Mouse (Mus musculus): Measurements from ENCODE around the gene Myct1. TPM values are rescaled to one million over a fixed set of nuclear protein-coding genes. Genes with fewer than 3 reads are reported as not detected.

The Myct1 gene
- polyA plus RNA-seq, 1 experiment from 2014 or later = 1.9 TPM

DNA sequence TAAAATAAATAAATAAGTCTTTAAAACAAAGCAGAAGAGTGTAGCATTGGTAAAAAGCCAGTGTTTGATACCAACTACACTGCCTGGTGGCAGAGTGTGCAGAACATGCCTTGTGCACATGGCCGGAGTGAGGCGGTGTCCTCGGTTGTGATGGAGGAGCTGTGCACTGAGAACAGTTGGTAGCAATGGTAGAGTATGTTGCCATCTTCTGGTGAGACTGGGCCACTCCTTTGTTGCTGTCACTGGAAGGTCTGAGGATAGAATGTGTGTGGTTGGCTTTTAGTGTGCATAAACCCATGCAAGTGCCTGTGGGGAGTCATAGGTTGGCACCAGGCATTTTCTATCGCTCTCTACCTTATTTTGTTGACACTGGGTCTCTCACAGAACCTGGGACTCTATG is 24.6 kb upstream of the Myct1 start:
- no peaks in the 10 kb centered on the region for H3K9me3 ChIP-seq (replicated peaks)
- no peak overlapping the region for H3K4me2 ChIP-seq
- no peak overlapping the region for H3K27ac ChIP-seq (replicated peaks)
- H3K4me3 ChIP-seq (replicated peaks) = no peak overlapping the region
- WGBS (ENCODE audit: insufficient replicate concordance) = 62% methylated on average over 4 of the region's 4 CpGs
- no peak for ATAC-seq (ENCODE audit: insufficient read depth)
- H3K27me3 ChIP-seq = no peaks in the 10 kb centered on the region
- H3K4me1 ChIP-seq (replicated peaks) = no peaks in the 10 kb centered on the region
- H3K9ac ChIP-seq = no peak overlapping the region
- no peaks in the 10 kb centered on the region for H3K36me3 ChIP-seq (replicated peaks)

- Histone ChIP-seq H3K36me3 (replicated peaks) (no peaks in the 10 kb centered on the region), H3K27ac (replicated peaks) (no peak overlapping the region), H3K9me3 (replicated peaks) (0 out of 2 replicates have a peak, but pooled peaks cover 3% of the 10 kb centered on the region), H3K4me1 (replicated peaks) (no peaks in the 10 kb centered on the region), H3K4me2 (no peak overlapping the region), H3K4me3 (replicated peaks) (no peak overlapping the region), H3K27me3 (no peaks in the 10 kb centered on the region), H3K9ac (no peak overlapping the region)
- no peak for ATAC-seq (ENCODE audit: insufficient read depth)
- 60% methylated on average over 8 of the region's 8 CpGs for WGBS (ENCODE audit: insufficient replicate concordance)
Observed at GRCm38 (mm10) chr10:5570059-5570458, 23.5 kb upstream of the Myct1 start.

- Histone ChIP-seq H3K9me3 (replicated peaks) (0 out of 2 replicates have a peak, but pooled peaks cover 3% of the 10 kb centered on the region), H3K27ac (replicated peaks) (no peak overlapping the region), H3K27me3 (no peaks in the 10 kb centered on the region), H3K4me3 (replicated peaks) (no peak overlapping the region), H3K4me2 (no peak overlapping the region), H3K36me3 (replicated peaks) (no peaks in the 10 kb centered on the region), H3K9ac (no peak overlapping the region), H3K4me1 (replicated peaks) (no peaks in the 10 kb centered on the region)
- WGBS (ENCODE audit: insufficient replicate concordance) = 46% methylated on average over 5 of the region's 5 CpGs
- no peak for ATAC-seq (ENCODE audit: insufficient read depth)
Observed at GRCm38 (mm10) chr10:5571332-5571731, 22.2 kb upstream of the Myct1 start.

GRCm38 (mm10) chr10:5573328-5573727 is 20.2 kb upstream of the Myct1 start:
- Histone ChIP-seq H3K36me3 (replicated peaks) (no peaks in the 10 kb centered on the region), H3K4me1 (replicated peaks) (no peaks in the 10 kb centered on the region), H3K4me2 (no peak overlapping the region), H3K27me3 (no peaks in the 10 kb centered on the region), H3K4me3 (replicated peaks) (no peak overlapping the region), H3K9me3 (replicated peaks) (0 out of 2 replicates have a peak, but pooled peaks cover 3% of the 10 kb centered on the region), H3K27ac (replicated peaks) (no peak overlapping the region), H3K9ac (no peak overlapping the region)
- WGBS (ENCODE audit: insufficient replicate concordance) = 47% methylated on average over 2 of the region's 2 CpGs
- no peak for ATAC-seq (ENCODE audit: insufficient read depth)

GRCm38 (mm10) chr10:5591061-5591460 is 2.5 kb upstream of the Myct1 start:
- Histone ChIP-seq H3K27me3 (no peaks in the 10 kb centered on the region), H3K9ac (no peak overlapping the region), H3K4me1 (replicated peaks) (no peaks in the 10 kb centered on the region), H3K4me2 (no peak overlapping the region), H3K4me3 (replicated peaks) (no peak overlapping the region), H3K36me3 (replicated peaks) (no peaks in the 10 kb centered on the region), H3K9me3 (replicated peaks) (no peaks in the 10 kb centered on the region), H3K27ac (replicated peaks) (no peak overlapping the region)
- ATAC-seq (ENCODE audit: insufficient read depth) = no peak
- WGBS (ENCODE audit: insufficient replicate concordance) = 60% methylated on average over 2 of the region's 2 CpGs

GRCm38 (mm10) chr10:5591996-5592395 is 1.6 kb upstream of the Myct1 start:
- no peak overlapping the region for H3K4me2 ChIP-seq
- H3K36me3 ChIP-seq (replicated peaks) = no peaks in the 10 kb centered on the region
- H3K27ac ChIP-seq (replicated peaks) = no peak overlapping the region
- no peak for ATAC-seq (ENCODE audit: insufficient read depth)
- no peak overlapping the region for H3K4me3 ChIP-seq (replicated peaks)
- WGBS (ENCODE audit: insufficient replicate concordance) = 38% methylated on average over 4 of the region's 4 CpGs
- no peaks in the 10 kb centered on the region for H3K27me3 ChIP-seq
- H3K9me3 ChIP-seq (replicated peaks) = no peaks in the 10 kb centered on the region
- no peaks in the 10 kb centered on the region for H3K4me1 ChIP-seq (replicated peaks)
- H3K9ac ChIP-seq = no peak overlapping the region

DNA sequence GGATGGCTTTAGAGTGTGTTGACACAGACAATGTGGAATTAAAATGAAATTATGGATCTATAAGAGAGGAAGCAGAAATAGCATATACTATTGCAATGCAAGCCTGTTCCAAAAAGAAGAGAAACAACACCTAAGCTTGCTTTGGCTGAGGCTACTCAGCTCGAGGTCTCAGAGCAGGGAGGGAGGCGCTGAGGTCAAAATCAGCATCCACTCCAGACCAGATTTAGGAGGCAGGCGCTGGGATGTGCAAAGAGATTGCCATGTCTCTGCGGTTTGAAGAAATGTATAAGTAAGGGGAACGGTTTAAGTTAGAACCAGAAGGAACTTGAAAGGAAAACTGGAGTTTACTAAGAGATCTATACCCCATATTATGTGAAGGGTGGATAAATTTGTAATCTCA is 882 bp downstream of the Myct1 start:
- ATAC-seq (ENCODE audit: insufficient read depth) = no peak
- H3K27ac ChIP-seq (replicated peaks) = no peak overlapping the region
- H3K9me3 ChIP-seq (replicated peaks) = no peaks in the 10 kb centered on the region
- no peaks in the 10 kb centered on the region for H3K27me3 ChIP-seq
- H3K4me1 ChIP-seq (replicated peaks) = no peaks in the 10 kb centered on the region
- no peak overlapping the region for H3K9ac ChIP-seq
- H3K4me3 ChIP-seq (replicated peaks) = no peak overlapping the region
- no peaks in the 10 kb centered on the region for H3K36me3 ChIP-seq (replicated peaks)
- H3K4me2 ChIP-seq = no peak overlapping the region
- WGBS (ENCODE audit: insufficient replicate concordance) = 17% methylated on average over 5 of the region's 5 CpGs

GRCm38 (mm10) chr10:5596559-5596958 is 3.0 kb downstream of the Myct1 start:
- no peaks in the 10 kb centered on the region for H3K27me3 ChIP-seq
- no peak overlapping the region for H3K4me2 ChIP-seq
- H3K9me3 ChIP-seq (replicated peaks) = no peaks in the 10 kb centered on the region
- H3K4me1 ChIP-seq (replicated peaks) = no peaks in the 10 kb centered on the region
- ATAC-seq (ENCODE audit: insufficient read depth) = no peak
- 19% methylated on average over 6 of the region's 6 CpGs for WGBS (ENCODE audit: insufficient replicate concordance)
- no peak overlapping the region for H3K9ac ChIP-seq
- no peaks in the 10 kb centered on the region for H3K36me3 ChIP-seq (replicated peaks)
- no peak overlapping the region for H3K27ac ChIP-seq (replicated peaks)
- H3K4me3 ChIP-seq (replicated peaks) = no peak overlapping the region

GRCm38 (mm10) chr10:5600123-5600522 is 6.5 kb downstream of the Myct1 start:
- Histone ChIP-seq H3K4me3 (replicated peaks) (no peak overlapping the region), H3K4me2 (no peak overlapping the region), H3K36me3 (replicated peaks) (no peaks in the 10 kb centered on the region), H3K27ac (replicated peaks) (no peak overlapping the region), H3K9ac (no peak overlapping the region), H3K4me1 (replicated peaks) (no peaks in the 10 kb centered on the region), H3K9me3 (replicated peaks) (no peaks in the 10 kb centered on the region), H3K27me3 (no peaks in the 10 kb centered on the region)
- 23% methylated on average over 7 of the region's 7 CpGs for WGBS (ENCODE audit: insufficient replicate concordance)
- no peak for ATAC-seq (ENCODE audit: insufficient read depth)

GRCm38 (mm10) chr10:5603512-5603911 is 9.9 kb downstream of the Myct1 start:
- H3K36me3 ChIP-seq (replicated peaks) = no peaks in the 10 kb centered on the region
- no peak overlapping the region for H3K9ac ChIP-seq
- no peaks in the 10 kb centered on the region for H3K27me3 ChIP-seq
- H3K9me3 ChIP-seq (replicated peaks) = no peaks in the 10 kb centered on the region
- no peak for ATAC-seq (ENCODE audit: insufficient read depth)
- H3K27ac ChIP-seq (replicated peaks) = no peak overlapping the region
- H3K4me1 ChIP-seq (replicated peaks) = no peaks in the 10 kb centered on the region
- H3K4me3 ChIP-seq (replicated peaks) = no peak overlapping the region
- 24% methylated on average over 10 of the region's 10 CpGs for WGBS (ENCODE audit: insufficient replicate concordance)
- no peak overlapping the region for H3K4me2 ChIP-seq

DNA sequence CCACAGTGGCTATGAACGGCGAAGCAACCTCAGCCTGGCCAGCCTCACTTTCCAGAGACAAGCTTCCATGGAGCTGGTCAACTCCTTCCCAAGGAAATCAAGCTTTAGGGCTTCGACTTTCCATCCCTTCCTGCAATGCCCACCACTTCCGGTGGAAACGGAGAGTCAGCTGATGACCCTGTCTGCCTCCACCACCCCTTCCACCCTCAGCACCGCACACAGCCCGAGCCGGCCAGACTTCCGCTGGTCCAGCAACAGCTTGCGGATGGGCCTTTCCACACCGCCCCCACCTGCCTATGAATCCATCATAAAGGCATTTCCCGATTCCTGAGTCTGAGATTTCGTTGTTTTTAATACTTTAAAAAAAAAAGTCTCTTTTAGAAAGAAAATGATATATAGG is 10.8 kb downstream of the Myct1 start:
- Histone ChIP-seq H3K27ac (replicated peaks) (no peak overlapping the region), H3K4me2 (no peak overlapping the region), H3K36me3 (replicated peaks) (no peaks in the 10 kb centered on the region), H3K9me3 (replicated peaks) (no peaks in the 10 kb centered on the region), H3K4me3 (replicated peaks) (no peak overlapping the region), H3K27me3 (no peaks in the 10 kb centered on the region), H3K4me1 (replicated peaks) (no peaks in the 10 kb centered on the region), H3K9ac (no peak overlapping the region)
- 73% methylated on average over 13 of the region's 13 CpGs for WGBS (ENCODE audit: insufficient replicate concordance)
- no peak for ATAC-seq (ENCODE audit: insufficient read depth)

DNA sequence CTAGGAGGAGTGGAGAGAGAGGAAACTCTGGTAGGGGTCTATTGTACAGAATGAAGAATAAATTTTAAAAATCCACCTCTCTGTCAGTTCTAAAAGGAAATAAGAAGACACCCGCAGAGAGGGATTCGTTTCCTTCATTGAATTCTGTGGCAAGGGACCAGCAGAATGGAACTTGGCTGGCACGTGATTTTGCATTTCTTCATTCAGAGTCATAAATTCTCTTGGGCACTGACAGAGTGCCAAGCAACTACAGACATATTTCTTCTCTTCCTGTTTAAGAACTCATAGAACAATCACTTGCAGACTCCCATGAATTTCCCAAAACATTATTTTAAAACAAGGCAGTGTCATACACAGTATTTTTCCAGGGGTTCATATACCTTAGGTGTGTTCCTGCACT is 15.3 kb downstream of the Myct1 start:
- whole genome bisulfite sequencing (ENCODE audit: insufficient replicate concordance) = 61% methylated on average over 3 of the region's 3 CpGs
- Histone ChIP-seq H3K27ac (replicated peaks) (no peak overlapping the region), H3K36me3 (replicated peaks) (no peaks in the 10 kb centered on the region), H3K4me3 (replicated peaks) (no peak overlapping the region), H3K9ac (no peak overlapping the region), H3K9me3 (replicated peaks) (no peaks in the 10 kb centered on the region), H3K27me3 (no peaks in the 10 kb centered on the region), H3K4me2 (no peak overlapping the region), H3K4me1 (replicated peaks) (no peaks in the 10 kb centered on the region)
- no peak for ATAC-seq (ENCODE audit: insufficient read depth)

All from liver, embryonic 15.5 days (tissue).